Mouse (Mus musculus): ENCODE measurements around the gene Spz1. TPM values are rescaled to one million over a fixed set of nuclear protein-coding genes. Genes with fewer than 3 reads are reported as not detected.

Gene Spz1
- polyA plus RNA-seq, 1 experiment from 2014 or later = not detected

Other genes with a start within 250 kb of the Spz1 start
- gene Dhfr, start 221.4 kb downstream of the Spz1 start, polyA plus RNA-seq (2014; fragmentation: Nextera tagmentation; extraction: Ambion mirVana) = 3.2 and 3.5 TPM in 2 replicates
- 34.7 and 35.1 TPM in 2 replicates for gene Msh3, start 221.2 kb downstream of the Spz1 start, polyA plus RNA-seq (2014; fragmentation: Nextera tagmentation; extraction: Ambion mirVana)
- gene Ankrd34b, start 150.3 kb downstream of the Spz1 start, polyA plus RNA-seq (2014; fragmentation: Nextera tagmentation; extraction: Ambion mirVana) = 2.5 and 4.6 TPM in 2 replicates
- gene Fam151b, start 92.2 kb downstream of the Spz1 start, polyA plus RNA-seq (2014; fragmentation: Nextera tagmentation; extraction: Ambion mirVana) = 0.22 and 0.47 TPM in 2 replicates
- gene Zfyve16, start 45.3 kb downstream of the Spz1 start, polyA plus RNA-seq (2014; fragmentation: Nextera tagmentation; extraction: Ambion mirVana) = 13.7 and 16.8 TPM in 2 replicates
- gene Serinc5, start 34.9 kb upstream of the Spz1 start, polyA plus RNA-seq (2014; fragmentation: Nextera tagmentation; extraction: Ambion mirVana) = 16.7 and 27.0 TPM in 2 replicates
- 1.4 and 2.3 TPM in 2 replicates for gene Thbs4, start 218.6 kb upstream of the Spz1 start, polyA plus RNA-seq (2014; fragmentation: Nextera tagmentation; extraction: Ambion mirVana)

All from neural tube, embryonic 14.5 days (tissue).